Mouse (Mus musculus) testis, adult 2 months (tissue): ENCODE data around the gene Cdkn2c.

ENCODE experiments used
- CTCF ChIP-seq: fragments of 200-500 bp; IDR thresholded peaks from 2 replicates; pipeline ENCODE4 v1.5.1; 2012; ENCODE audit warnings: low read depth, mild to moderate bottlenecking, inconsistent platforms, low read length, moderate library complexity; ENCODE audit not compliant: control insufficient read depth, insufficient read depth, insufficient replicate concordance
- POLR2A ChIP-seq: fragments of 200-500 bp; IDR thresholded peaks from 2 replicates; pipeline ENCODE4 v1.6.1; 2012; ENCODE audit warnings: low read depth, mild to moderate bottlenecking, inconsistent platforms, low read length, moderate library complexity; ENCODE audit not compliant: control insufficient read depth

DNA sequence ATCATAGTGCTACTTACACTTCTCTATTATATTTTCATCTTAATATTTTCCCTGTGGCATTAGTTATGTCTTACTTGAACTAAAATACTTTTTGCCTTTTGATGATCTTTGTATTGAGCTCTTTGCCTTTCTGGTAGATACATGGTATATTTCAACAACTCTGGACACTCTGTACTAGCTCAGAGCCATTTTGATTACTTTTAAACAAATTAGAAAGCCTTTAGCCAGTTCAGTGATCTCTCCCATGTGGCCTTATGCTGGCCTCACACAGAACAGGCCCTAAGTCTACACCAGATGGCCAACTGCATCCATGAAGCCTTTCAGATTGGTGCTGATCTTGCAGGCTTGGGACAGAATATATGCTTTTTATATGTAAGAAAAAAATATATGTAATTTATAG is 13.7 kb downstream of the Cdkn2c start:
- TF ChIP-seq CTCF (no peak), POLR2A (no peak)
